Mouse (Mus musculus): Measurements from ENCODE around the gene Stk38. TPM values are rescaled to one million over a fixed set of nuclear protein-coding genes. Genes with fewer than 3 reads are reported as not detected.
A peak's percentile ranks its signal among the peaks of the same experiment; 100 is the strongest.

The Stk38 gene
- polyA plus RNA-seq, 1 experiment from 2014 or later, result 121 TPM

DNA sequence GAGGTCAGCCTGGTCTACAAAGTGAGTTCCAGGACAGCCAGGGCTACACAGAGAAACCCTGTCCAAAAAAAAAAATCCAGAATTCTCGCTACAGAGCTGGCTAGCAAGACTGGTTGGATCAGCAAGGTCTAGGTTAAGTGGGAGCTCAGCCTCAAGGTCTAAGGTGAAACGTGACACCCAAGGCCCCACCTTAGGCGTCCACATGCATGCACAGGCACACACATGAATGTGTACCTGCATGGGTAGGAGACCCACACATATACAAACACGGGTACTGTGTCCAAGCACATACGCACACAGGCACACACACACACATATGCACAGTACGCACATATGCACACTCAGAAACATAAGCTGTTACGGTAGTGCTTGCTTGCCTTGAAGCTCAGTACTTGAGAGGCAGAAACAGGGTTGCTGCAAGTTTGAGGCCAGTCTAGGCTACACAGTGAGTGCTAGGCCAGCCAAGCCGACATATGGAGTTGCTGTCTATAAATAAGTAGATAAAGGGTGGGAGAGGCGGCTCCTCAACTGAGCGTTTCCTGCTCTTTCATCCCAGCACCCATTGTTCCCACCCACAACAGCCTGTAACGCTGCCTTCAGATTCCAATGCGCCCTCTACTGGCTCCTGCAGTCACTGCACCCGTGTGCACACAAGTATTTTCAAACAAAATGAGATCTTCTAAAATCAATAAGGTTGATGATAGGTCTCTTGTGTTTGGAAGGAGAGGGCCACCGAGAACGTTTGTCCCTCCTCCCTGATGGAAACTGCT is 80.7 kb downstream of the Stk38 start:
- peak; percentile 74 for DNase-seq (ENCODE audit: low spot score)

GRCm38 (mm10) chr17:28926380-28926779 is 81.4 kb downstream of the Stk38 start:
- peak; percentile 77 for DNase-seq (ENCODE audit: low spot score)

- no peak for DNase-seq (ENCODE audit: low spot score)
These were observed 82.7 kb downstream of the Stk38 start for GRCm38 (mm10) chr17:28924957-28925595.

- no peak for DNase-seq (ENCODE audit: low spot score)
These were observed 85.7 kb downstream of the Stk38 start for GRCm38 (mm10) chr17:28922096-28922495.

- no peak for DNase-seq (ENCODE audit: low spot score)
These were observed 86.7 kb downstream of the Stk38 start for GRCm38 (mm10) chr17:28921086-28921485.

Other genes starting within 250 kb of the Stk38 start
- gene Mapk13, start 238.7 kb downstream of the Stk38 start, polyA plus RNA-seq (2015; fragmentation: Nextera tagmentation; extraction: Ambion mirVana), result 6.7 and 6.9 TPM in 2 replicates
- gene Brpf3, start 206.9 kb downstream of the Stk38 start, polyA plus RNA-seq (2015; fragmentation: Nextera tagmentation; extraction: Ambion mirVana), result 6.2 and 8.6 TPM in 2 replicates
- gene Pnpla1, start 149.6 kb downstream of the Stk38 start, polyA plus RNA-seq (2015; fragmentation: Nextera tagmentation; extraction: Ambion mirVana), result 0.10 TPM in 1 of 2 replicates, not detected in the other
- 1.4 and 2.2 TPM in 2 replicates for gene 4930539E08Rik, start 92.7 kb downstream of the Stk38 start, polyA plus RNA-seq (2015; fragmentation: Nextera tagmentation; extraction: Ambion mirVana)
- not detected in 2 replicates for gene Pxt1, start 64.2 kb downstream of the Stk38 start, polyA plus RNA-seq (2015; fragmentation: Nextera tagmentation; extraction: Ambion mirVana)
- 64.7 and 65.8 TPM in 2 replicates for gene Kctd20, start 56.0 kb downstream of the Stk38 start, polyA plus RNA-seq (2015; fragmentation: Nextera tagmentation; extraction: Ambion mirVana)
- 723 and 729 TPM in 2 replicates for gene Srsf3, start 24.6 kb upstream of the Stk38 start, polyA plus RNA-seq (2015; fragmentation: Nextera tagmentation; extraction: Ambion mirVana)
- gene Cdkn1a, start 83.0 kb upstream of the Stk38 start, polyA plus RNA-seq (2015; fragmentation: Nextera tagmentation; extraction: Ambion mirVana), result 39.3 and 39.7 TPM in 2 replicates
- 4.9 and 5.4 TPM in 2 replicates for gene Rab44, start 106.2 kb upstream of the Stk38 start, polyA plus RNA-seq (2015; fragmentation: Nextera tagmentation; extraction: Ambion mirVana)
- gene Cpne5, start 230.2 kb upstream of the Stk38 start, polyA plus RNA-seq (2015; fragmentation: Nextera tagmentation; extraction: Ambion mirVana), result 2.8 and 3.0 TPM in 2 replicates